Mouse (Mus musculus) midbrain, embryonic 16.5 days (tissue): Measurements from ENCODE around the gene Iqcg. TPM values are rescaled to one million over a fixed set of nuclear protein-coding genes. Genes with fewer than 3 reads are reported as not detected.

ENCODE experiments used
- ATAC-seq: fragments of 200-750 bp; cut with Nextera tagmentation; 2 replicates; pipeline ENCODE4 v1.8.0; 2017; ENCODE audit warnings: moderate TSS enrichment
- H3K27ac ChIP-seq: fragments of 300-500 bp; sonication (generic); 2 replicates; pipeline ENCODE4 v1.5.1; 2014; ENCODE audit warnings: mild to moderate bottlenecking, low read length, mixed read lengths
- H3K27me3 ChIP-seq: fragments of 300-500 bp; sonication (generic); 2 replicates; pipeline ENCODE4 v1.6.1; 2014; ENCODE audit warnings: low read depth, low read length, mixed read lengths; ENCODE audit not compliant: control insufficient read depth, insufficient read depth
- H3K36me3 ChIP-seq: fragments of 300-500 bp; sonication (generic); 2 replicates; pipeline ENCODE4 v1.6.1; 2014; ENCODE audit warnings: mild to moderate bottlenecking, low read length, moderate library complexity, mixed read lengths; ENCODE audit not compliant: control insufficient read depth, insufficient read depth
- H3K4me1 ChIP-seq: fragments of 300-500 bp; sonication (generic); 2 replicates; pipeline ENCODE4 v1.6.1; 2014; ENCODE audit warnings: mild to moderate bottlenecking, low read length, mixed read lengths; ENCODE audit not compliant: control insufficient read depth, insufficient read depth
- H3K4me2 ChIP-seq: fragments of 300-500 bp; sonication (generic); 2 replicates; pipeline ENCODE4 v1.6.1; 2014; ENCODE audit warnings: mild to moderate bottlenecking, low read length, mixed read lengths
- H3K4me3 ChIP-seq: fragments of 300-500 bp; sonication (generic); 2 replicates; pipeline ENCODE4 v1.5.1; 2014; ENCODE audit warnings: low read depth, mild to moderate bottlenecking, low read length, moderate library complexity, mixed read lengths
- H3K9ac ChIP-seq: fragments of 300-500 bp; sonication (generic); 2 replicates; pipeline ENCODE4 v1.6.1; 2014; ENCODE audit warnings: low read depth, low read length, mixed read lengths
- H3K9me3 ChIP-seq: fragments of 300-500 bp; sonication (generic); replicated peaks from 2 replicates; pipeline ENCODE4 v1.6.1; 2014; ENCODE audit warnings: mild to moderate bottlenecking, low read length, mixed read lengths; ENCODE audit not compliant: control insufficient read depth, poor library complexity, severe bottlenecking
- WGBS: fragments of 180-500 bp; shearing (Covaris S2); extraction: QIAGEN DNeasy Blood & Tissue Kit; methylation state at CpG from one replicate; pipeline ENCODE4 v1.1.7; 2014; 5-methylcytosine and 5-hydroxymethylcytosine counted together
- polyA plus RNA-seq: library from polyadenylated mRNA; unstranded; fragments of >200 nt; fragmentation: Nextera tagmentation; extraction: Ambion mirVana; gene quantifications from 2 replicates; pipeline ENCODE4 v1.2.1, GENCODE M21; 2015

The Iqcg gene
- polyA plus RNA-seq, 1 experiment from 2014 or later: 7.6 TPM

DNA sequence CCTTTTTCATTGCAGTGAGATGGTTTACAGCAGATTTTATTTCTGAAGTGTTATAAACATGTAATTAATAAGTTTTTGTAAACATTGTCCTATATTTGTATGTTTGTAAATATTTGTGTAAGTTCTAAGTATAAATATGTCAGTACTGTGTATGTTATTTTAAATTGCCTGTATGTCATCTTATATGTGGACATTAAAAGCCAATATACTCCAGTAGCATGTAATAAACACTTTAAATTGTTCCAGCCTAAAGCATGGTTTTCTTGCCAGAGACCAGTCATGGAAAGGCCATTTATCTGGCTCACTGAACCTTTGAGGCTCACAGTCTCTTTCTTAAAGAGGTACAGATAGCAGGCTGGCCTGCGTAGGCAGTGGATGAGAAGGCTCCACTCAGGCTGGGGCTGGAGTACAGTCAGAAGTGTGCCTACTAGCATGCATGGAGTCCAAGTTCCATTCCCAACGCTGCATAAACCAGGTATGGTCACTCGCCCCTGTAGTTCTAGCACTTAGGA, 40.6 kb downstream of the Iqcg start:
- no peak overlapping the region for H3K4me3 ChIP-seq
- no peaks in the 10 kb centered on the region for H3K27me3 ChIP-seq
- H3K36me3 ChIP-seq: peaks cover 11% of the 10 kb centered on the region; the same call in 1 of the 2 replicates
- 99% methylated on average over 3 of the region's 3 CpGs for WGBS
- no peak overlapping the region for H3K27ac ChIP-seq
- no peaks in the 10 kb centered on the region for H3K9me3 ChIP-seq
- no peak for ATAC-seq
- no peak overlapping the region for H3K4me2 ChIP-seq
- no peak overlapping the region for H3K9ac ChIP-seq
- no peaks in the 10 kb centered on the region for H3K4me1 ChIP-seq

GRCm38 (mm10) chr16:33014921-33015320, 41.1 kb downstream of the Iqcg start:
- ATAC-seq: no peak
- no peaks in the 10 kb centered on the region for H3K27me3 ChIP-seq
- H3K36me3 ChIP-seq: peaks cover 14% of the 10 kb centered on the region; the same call in 1 of the 2 replicates
- no peaks in the 10 kb centered on the region for H3K4me1 ChIP-seq
- no peak overlapping the region for H3K4me2 ChIP-seq
- H3K9ac ChIP-seq: no peak overlapping the region
- H3K27ac ChIP-seq: no peak overlapping the region
- 89% methylated on average over 1 of the region's 1 CpGs for WGBS
- no peaks in the 10 kb centered on the region for H3K9me3 ChIP-seq
- no peak overlapping the region for H3K4me3 ChIP-seq

- Histone ChIP-seq H3K9me3 (no peaks in the 10 kb centered on the region), H3K27ac (no peak overlapping the region), H3K4me1 (no peaks in the 10 kb centered on the region), H3K9ac (no peak overlapping the region), H3K4me2 (no peak overlapping the region), H3K27me3 (no peaks in the 10 kb centered on the region), H3K36me3 (peaks cover 21% of the 10 kb centered on the region; the same call in 1 of the 2 replicates), H3K4me3 (no peak overlapping the region)
- WGBS: 95% methylated on average over 5 of the region's 5 CpGs
- ATAC-seq: no peak
Measured at GRCm38 (mm10) chr16:33013801-33014200, 42.2 kb downstream of the Iqcg start.

GRCm38 (mm10) chr16:33010166-33010565, 45.9 kb downstream of the Iqcg start:
- H3K4me3 ChIP-seq: no peak overlapping the region
- no peak for ATAC-seq
- H3K27me3 ChIP-seq: no peaks in the 10 kb centered on the region
- WGBS: 96% methylated on average over 6 of the region's 6 CpGs
- H3K9ac ChIP-seq: no peak overlapping the region
- H3K27ac ChIP-seq: no peak overlapping the region
- H3K36me3 ChIP-seq: peaks cover 26% of the 10 kb centered on the region; the same call in 1 of the 2 replicates
- no peak overlapping the region for H3K4me2 ChIP-seq
- no peaks in the 10 kb centered on the region for H3K4me1 ChIP-seq
- no peaks in the 10 kb centered on the region for H3K9me3 ChIP-seq

- Histone ChIP-seq H3K4me2 (no peak overlapping the region), H3K4me3 (no peak overlapping the region), H3K27ac (no peak overlapping the region), H3K36me3 (peaks cover 15% of the 10 kb centered on the region; the same call in 1 of the 2 replicates), H3K4me1 (no peaks in the 10 kb centered on the region), H3K9me3 (no peaks in the 10 kb centered on the region), H3K9ac (no peak overlapping the region), H3K27me3 (no peaks in the 10 kb centered on the region)
- ATAC-seq: no peak
- 74% methylated on average over 7 of the region's 7 CpGs for WGBS
Measured at GRCm38 (mm10) chr16:33007436-33007835, 48.6 kb downstream of the Iqcg start.

DNA sequence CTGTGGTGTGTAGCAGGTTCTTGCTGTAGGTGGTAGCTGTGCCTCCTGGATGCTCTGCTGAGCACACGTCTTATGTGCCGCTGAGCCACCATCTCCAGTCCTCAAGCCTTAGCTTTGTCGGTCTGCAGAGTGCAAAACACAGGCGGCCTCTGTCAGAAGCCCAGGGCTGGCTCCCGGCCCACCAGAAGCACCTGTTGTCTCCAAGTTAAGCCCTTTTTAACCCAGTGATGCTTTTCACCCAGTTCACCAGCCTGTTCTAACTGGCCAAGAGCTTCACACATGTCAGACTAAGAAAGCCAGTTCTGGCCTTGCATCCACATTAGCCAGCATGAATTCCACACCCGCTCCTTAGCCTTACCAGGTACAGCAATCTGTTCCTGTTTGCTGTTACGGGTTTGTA, 49.1 kb downstream of the Iqcg start:
- WGBS: 88% methylated on average over 7 of the region's 7 CpGs
- H3K9ac ChIP-seq: no peak overlapping the region
- no peaks in the 10 kb centered on the region for H3K4me1 ChIP-seq
- ATAC-seq: no peak
- H3K36me3 ChIP-seq: peaks cover 15% of the 10 kb centered on the region; the same call in 1 of the 2 replicates
- H3K27me3 ChIP-seq: no peaks in the 10 kb centered on the region
- no peaks in the 10 kb centered on the region for H3K9me3 ChIP-seq
- H3K27ac ChIP-seq: no peak overlapping the region
- H3K4me3 ChIP-seq: no peak overlapping the region
- H3K4me2 ChIP-seq: no peak overlapping the region

- Histone ChIP-seq H3K36me3 (peaks cover 23% of the 10 kb centered on the region), H3K27me3 (no peaks in the 10 kb centered on the region), H3K9ac (no peak overlapping the region), H3K9me3 (no peaks in the 10 kb centered on the region; the same call in 1 of the 2 replicates), H3K4me1 (no peaks in the 10 kb centered on the region), H3K27ac (no peak overlapping the region), H3K4me3 (no peak overlapping the region), H3K4me2 (no peak overlapping the region)
- no peak for ATAC-seq
- 37% methylated on average over 9 of the region's 9 CpGs for WGBS
Measured at GRCm38 (mm10) chr16:33005216-33005615, 50.8 kb downstream of the Iqcg start.

GRCm38 (mm10) chr16:32992158-32992557, 63.9 kb downstream of the Iqcg start:
- no peak for ATAC-seq
- Histone ChIP-seq H3K4me2 (no peak overlapping the region), H3K9ac (no peak overlapping the region), H3K4me3 (no peak overlapping the region), H3K4me1 (no peaks in the 10 kb centered on the region), H3K36me3 (peaks cover 16% of the 10 kb centered on the region), H3K27ac (no peak overlapping the region), H3K9me3 (no peaks in the 10 kb centered on the region), H3K27me3 (no peaks in the 10 kb centered on the region)
- 91% methylated on average over 5 of the region's 5 CpGs for WGBS

DNA sequence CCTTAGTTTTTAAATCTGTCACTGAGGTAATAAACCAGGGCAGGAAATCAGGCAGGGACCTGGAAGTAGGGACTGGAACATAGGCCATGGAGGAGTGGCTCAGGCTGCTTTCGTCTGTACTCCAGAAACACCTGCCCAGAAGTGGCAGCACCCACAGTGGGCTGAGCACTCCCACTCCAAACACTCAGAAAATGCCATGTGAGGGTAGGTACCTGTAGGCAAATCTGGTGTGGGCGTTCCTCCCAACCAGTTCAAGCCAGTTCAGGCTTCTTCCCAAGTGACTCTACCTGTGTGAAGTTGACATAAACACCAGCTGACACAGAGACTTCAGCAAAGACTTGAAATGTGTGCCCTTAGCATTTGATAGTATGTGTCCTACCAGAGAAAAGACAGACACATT, 71.4 kb downstream of the Iqcg start:
- Histone ChIP-seq H3K4me2 (no peak overlapping the region), H3K9me3 (no peaks in the 10 kb centered on the region), H3K4me1 (no peaks in the 10 kb centered on the region), H3K4me3 (no peak overlapping the region), H3K9ac (no peak overlapping the region), H3K27me3 (no peaks in the 10 kb centered on the region), H3K36me3 (peaks cover 13% of the 10 kb centered on the region), H3K27ac (no peak overlapping the region)
- no peak for ATAC-seq
- WGBS: 88% methylated on average over 2 of the region's 2 CpGs
